Mouse (Mus musculus): Measurements from ENCODE around the gene Ctnnbip1.

DNA sequence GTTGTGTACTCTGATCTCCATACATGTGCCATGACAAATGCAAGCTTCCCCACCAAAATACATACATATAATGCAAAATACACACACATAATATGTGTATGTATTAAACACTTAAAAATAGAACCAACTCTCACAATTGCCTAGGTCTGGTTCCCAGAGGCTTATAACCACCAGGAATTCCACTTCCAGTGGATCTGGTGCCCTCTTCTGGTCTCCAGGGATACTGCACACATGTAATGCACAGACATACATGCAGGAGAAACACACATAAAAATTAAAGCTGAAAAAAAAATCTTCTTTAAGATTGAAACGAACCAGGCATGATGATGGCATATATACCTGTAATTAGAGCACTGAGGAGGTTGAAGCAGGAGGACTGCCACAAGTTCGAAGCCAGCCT lies 73.5 kb downstream of the Ctnnbip1 start:
- TF ChIP-seq CTCF (IDR thresholded peaks at IDR 0.05; ENCODE audit: extremely low read depth, insufficient read length, insufficient replicate concordance, low read depth, low read length): no peak
- no peak for TF ChIP-seq POLR2A (IDR thresholded peaks at IDR 0.05; ENCODE audit: low read depth, low read length)

All from small intestine, adult 2 months (tissue).